Mouse (Mus musculus): ENCODE data around the gene Iffo2. TPM values are rescaled to one million over a fixed set of nuclear protein-coding genes. Genes with fewer than 3 reads are reported as not detected.

Gene Iffo2
- total RNA-seq, 2 experiments from 2014 or later = 13.0 to 13.5 TPM

- DNase-seq (ENCODE audit: low spot score in 2 of 2) = peak; percentile 54 to 67
Observed at GRCm38 (mm10) chr4:139602357-139603244, 72.3 kb downstream of the Iffo2 start, which contains the start of gene Gm21969. TSS of gene Gm21969 (plus strand) at chr4:139603186.

- no peak for DNase-seq (ENCODE audit: low spot score in 2 of 2)
Observed at GRCm38 (mm10) chr4:139605216-139605615, 74.9 kb downstream of the Iffo2 start.

GRCm38 (mm10) chr4:139606732-139607131 is 76.4 kb downstream of the Iffo2 start:
- DNase-seq (ENCODE audit: low spot score in 2 of 2) = no peak

- no peak for DNase-seq (ENCODE audit: low spot score in 2 of 2)
Observed at GRCm38 (mm10) chr4:139608975-139609374, 78.6 kb downstream of the Iffo2 start.

GRCm38 (mm10) chr4:139610954-139611353 is 80.6 kb downstream of the Iffo2 start:
- no peak for DNase-seq (ENCODE audit: low spot score in 2 of 2)

- DNase-seq (ENCODE audit: low spot score in 2 of 2) = peak; percentile 79 to 90
Observed at GRCm38 (mm10) chr4:139611542-139611953, 81.2 kb downstream of the Iffo2 start.

- DNase-seq (ENCODE audit: low spot score in 2 of 2) = no peak
Observed at GRCm38 (mm10) chr4:139614524-139615260, 84.3 kb downstream of the Iffo2 start.

- no peak for DNase-seq (ENCODE audit: low spot score in 2 of 2)
Observed at GRCm38 (mm10) chr4:139616276-139617000, 86.1 kb downstream of the Iffo2 start.

GRCm38 (mm10) chr4:139617001-139617364 is 86.6 kb downstream of the Iffo2 start:
- no peak for DNase-seq (ENCODE audit: low spot score in 2 of 2)

- DNase-seq (ENCODE audit: low spot score in 2 of 2) = no peak
Observed at GRCm38 (mm10) chr4:139619765-139620164, 89.4 kb downstream of the Iffo2 start.

- peak; percentile 80 to 81 for DNase-seq (ENCODE audit: low spot score in 2 of 2)
Observed at GRCm38 (mm10) chr4:139622373-139623282, 92.3 kb downstream of the Iffo2 start, which contains the start of gene Aldh4a1. TSS of gene Aldh4a1 (plus strand) at chr4:139622866.

GRCm38 (mm10) chr4:139623434-139624115 is 93.2 kb downstream of the Iffo2 start:
- DNase-seq (ENCODE audit: low spot score in 2 of 2) = no peak

- DNase-seq (ENCODE audit: low spot score in 2 of 2) = no peak
Observed at GRCm38 (mm10) chr4:139624116-139624489, 93.8 kb downstream of the Iffo2 start.

- DNase-seq (ENCODE audit: low spot score in 2 of 2) = no peak
Observed at GRCm38 (mm10) chr4:139624706-139625105, 94.4 kb downstream of the Iffo2 start.

- DNase-seq (ENCODE audit: low spot score in 2 of 2) = no peak
Observed at GRCm38 (mm10) chr4:139627361-139627760, 97.0 kb downstream of the Iffo2 start.

GRCm38 (mm10) chr4:139630171-139630570 is 99.8 kb downstream of the Iffo2 start:
- no peak for DNase-seq (ENCODE audit: low spot score in 2 of 2)

GRCm38 (mm10) chr4:139631141-139631540 is 100.8 kb downstream of the Iffo2 start:
- no peak for DNase-seq (ENCODE audit: low spot score in 2 of 2)

- no peak for DNase-seq (ENCODE audit: low spot score in 2 of 2)
Observed at GRCm38 (mm10) chr4:139631569-139632253, 101.4 kb downstream of the Iffo2 start.

GRCm38 (mm10) chr4:139632254-139632580 is 101.9 kb downstream of the Iffo2 start:
- no peak for DNase-seq (ENCODE audit: low spot score in 2 of 2)
